Mouse (Mus musculus): ENCODE data around the gene 4931440F15Rik. TPM values are rescaled to one million over a fixed set of nuclear protein-coding genes. Genes with fewer than 3 reads are reported as not detected.

Gene 4931440F15Rik
- polyA plus RNA-seq, 1 experiment from 2014 or later: 0.33 TPM

DNA sequence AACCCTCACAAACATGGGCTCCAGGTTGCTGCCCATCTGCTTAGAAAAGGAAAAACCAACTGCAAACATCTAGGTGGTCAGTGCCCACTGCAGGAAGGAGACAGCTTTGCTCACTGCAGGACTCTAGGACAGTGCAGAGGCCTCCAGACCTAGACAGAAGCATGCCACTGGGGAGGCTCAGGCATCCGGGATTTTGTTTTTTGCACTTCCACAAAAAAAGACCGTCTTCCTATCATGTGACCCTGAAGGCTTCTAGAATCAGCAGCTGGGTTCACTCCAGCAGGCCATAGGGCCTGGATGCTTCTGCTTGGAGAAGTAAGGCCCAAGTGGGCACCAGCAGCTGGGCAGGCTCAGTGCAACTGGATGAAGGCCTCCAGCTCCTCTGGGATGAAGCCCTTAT lies 2.3 kb downstream of the 4931440F15Rik start:
- no peaks in the 10 kb centered on the region for H3K36me3 ChIP-seq (replicated peaks; ENCODE audit: insufficient read depth, low read length)
- H3K9me3 ChIP-seq (ENCODE audit: low read length): no peaks in the 10 kb centered on the region
- no peak overlapping the region for H3K4me3 ChIP-seq (ENCODE audit: low read depth, low read length)
- H3K4me2 ChIP-seq (ENCODE audit: low read depth, low read length): no peak overlapping the region
- WGBS (ENCODE audit: insufficient replicate concordance): 86% methylated on average over 2 of the region's 2 CpGs
- DNase-seq (no peak), ATAC-seq (no peak)
- no peaks in the 10 kb centered on the region for H3K4me1 ChIP-seq (ENCODE audit: insufficient read depth)
- H3K9ac ChIP-seq (replicated peaks): no peak overlapping the region
- no peak for TF ChIP-seq CTCF (IDR thresholded peaks at IDR 0.05; ENCODE audit: low read depth)
- no peak for TF ChIP-seq EP300 (IDR thresholded peaks at IDR 0.05; ENCODE audit: low read depth)
- no peak overlapping the region for H3K27ac ChIP-seq (ENCODE audit: low read depth)
- peaks cover 9% of the 10 kb centered on the region for H3K27me3 ChIP-seq (ENCODE audit: insufficient read depth, low read length)

- peak overlapping the region; percentile 87 for H3K27ac ChIP-seq (ENCODE audit: low read depth)
- H3K9ac ChIP-seq (replicated peaks): no peak overlapping the region
- H3K4me1 ChIP-seq (ENCODE audit: insufficient read depth): no peaks in the 10 kb centered on the region
- ATAC-seq: no peak; the same call in 1 of the 2 replicates
- H3K9me3 ChIP-seq (ENCODE audit: low read length): no peaks in the 10 kb centered on the region
- DNase-seq: no peak
- H3K4me2 ChIP-seq (ENCODE audit: low read depth, low read length): peak overlapping the region; percentile 10; the same call in 1 of the 2 replicates
- H3K4me3 ChIP-seq (ENCODE audit: low read depth, low read length): no peak overlapping the region
- TF ChIP-seq EP300 (IDR thresholded peaks at IDR 0.05; ENCODE audit: low read depth) (no peak; the same call in 1 of the 2 replicates), CTCF (IDR thresholded peaks at IDR 0.05; ENCODE audit: low read depth) (no peak)
- H3K27me3 ChIP-seq (ENCODE audit: insufficient read depth, low read length): no peaks in the 10 kb centered on the region
- no peaks in the 10 kb centered on the region for H3K36me3 ChIP-seq (replicated peaks; ENCODE audit: insufficient read depth, low read length)
These were observed 9.8 kb downstream of the 4931440F15Rik start for GRCm38 (mm10) chr11:29815670-29816069.

- Histone ChIP-seq H3K9ac (replicated peaks) (no peak overlapping the region), H3K36me3 (replicated peaks; ENCODE audit: insufficient read depth, low read length) (no peaks in the 10 kb centered on the region), H3K4me2 (ENCODE audit: low read depth, low read length) (peak overlapping the region; percentile 10; the same call in 1 of the 2 replicates), H3K9me3 (ENCODE audit: low read length) (no peaks in the 10 kb centered on the region), H3K4me1 (ENCODE audit: insufficient read depth) (no peaks in the 10 kb centered on the region), H3K27ac (ENCODE audit: low read depth) (peak overlapping the region; percentile 87), H3K27me3 (ENCODE audit: insufficient read depth, low read length) (no peaks in the 10 kb centered on the region), H3K4me3 (ENCODE audit: low read depth, low read length) (no peak overlapping the region)
- TF ChIP-seq EP300 (IDR thresholded peaks at IDR 0.05; ENCODE audit: low read depth) (peak; percentile 98), CTCF (IDR thresholded peaks at IDR 0.05; ENCODE audit: low read depth) (no peak)
- DNase-seq (peak; percentile 60), ATAC-seq (peak; percentile 99)
- WGBS (ENCODE audit: insufficient replicate concordance): 52% methylated on average over 3 of the region's 3 CpGs
These were observed 10.2 kb downstream of the 4931440F15Rik start for GRCm38 (mm10) chr11:29815261-29815660.

GRCm38 (mm10) chr11:29813267-29813666 lies 12.2 kb downstream of the 4931440F15Rik start:
- WGBS (ENCODE audit: insufficient replicate concordance): 81% methylated on average over 1 of the region's 1 CpGs
- Histone ChIP-seq H3K4me1 (ENCODE audit: insufficient read depth) (peaks cover 5% of the 10 kb centered on the region), H3K36me3 (replicated peaks; ENCODE audit: insufficient read depth, low read length) (no peaks in the 10 kb centered on the region), H3K27me3 (ENCODE audit: insufficient read depth, low read length) (no peaks in the 10 kb centered on the region), H3K27ac (ENCODE audit: low read depth) (no peak overlapping the region), H3K4me3 (ENCODE audit: low read depth, low read length) (no peak overlapping the region), H3K9ac (replicated peaks) (no peak overlapping the region), H3K9me3 (ENCODE audit: low read length) (no peaks in the 10 kb centered on the region), H3K4me2 (ENCODE audit: low read depth, low read length) (no peak overlapping the region)
- ATAC-seq (no peak), DNase-seq (no peak)
- no peak for TF ChIP-seq EP300 (IDR thresholded peaks at IDR 0.05; ENCODE audit: low read depth)
- no peak for TF ChIP-seq CTCF (IDR thresholded peaks at IDR 0.05; ENCODE audit: low read depth)

DNA sequence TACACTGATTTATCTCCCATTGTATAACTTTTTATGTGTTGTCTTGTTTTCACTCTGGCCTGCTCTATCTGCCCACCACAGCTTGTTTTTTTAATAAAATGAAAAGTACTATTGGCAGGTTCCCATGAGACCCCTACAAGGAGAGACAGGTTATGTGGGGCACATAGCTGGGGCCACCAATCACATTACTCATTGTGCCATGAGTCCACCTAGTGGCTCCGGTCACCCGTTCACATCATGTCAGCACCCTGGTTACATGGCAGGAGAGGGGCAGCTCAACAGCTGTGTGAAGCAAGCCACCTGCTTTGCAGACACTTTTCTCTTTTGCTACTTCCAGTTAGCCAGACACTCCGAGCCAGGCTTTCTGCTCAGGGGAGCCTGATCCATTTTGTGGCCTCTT lies 13.0 kb downstream of the 4931440F15Rik start:
- 75% methylated on average over 3 of the region's 3 CpGs for WGBS (ENCODE audit: insufficient replicate concordance)
- H3K9ac ChIP-seq (replicated peaks): no peak overlapping the region

GRCm38 (mm10) chr11:29810324-29810723 lies 15.1 kb downstream of the 4931440F15Rik start:
- Histone ChIP-seq H3K27ac (ENCODE audit: low read depth) (no peak overlapping the region), H3K4me3 (ENCODE audit: low read depth, low read length) (no peak overlapping the region), H3K27me3 (ENCODE audit: insufficient read depth, low read length) (no peaks in the 10 kb centered on the region), H3K9me3 (ENCODE audit: low read length) (no peaks in the 10 kb centered on the region), H3K9ac (replicated peaks) (no peak overlapping the region), H3K4me2 (ENCODE audit: low read depth, low read length) (no peak overlapping the region), H3K4me1 (ENCODE audit: insufficient read depth) (peaks cover 9% of the 10 kb centered on the region), H3K36me3 (replicated peaks; ENCODE audit: insufficient read depth, low read length) (no peaks in the 10 kb centered on the region)
- TF ChIP-seq EP300 (IDR thresholded peaks at IDR 0.05; ENCODE audit: low read depth) (no peak), CTCF (IDR thresholded peaks at IDR 0.05; ENCODE audit: low read depth) (no peak)
- ATAC-seq: no peak
- 62% methylated on average over 3 of the region's 3 CpGs for WGBS (ENCODE audit: insufficient replicate concordance)
- no peak for DNase-seq

More for the DNA sequence above, 13.0 kb downstream of the 4931440F15Rik start:
- DNase-seq (no peak), ATAC-seq (no peak)
- no peak overlapping the region for H3K4me3 ChIP-seq (ENCODE audit: low read depth, low read length)
- no peak overlapping the region for H3K27ac ChIP-seq (ENCODE audit: low read depth)
- TF ChIP-seq CTCF (IDR thresholded peaks at IDR 0.05; ENCODE audit: low read depth) (0 out of 2 replicates have a peak, but pooled peaks have one; percentile 10), EP300 (IDR thresholded peaks at IDR 0.05; ENCODE audit: low read depth) (no peak)
- no peak overlapping the region for H3K4me2 ChIP-seq (ENCODE audit: low read depth, low read length)
- H3K4me1 ChIP-seq (ENCODE audit: insufficient read depth): peaks cover 9% of the 10 kb centered on the region
- H3K36me3 ChIP-seq (replicated peaks; ENCODE audit: insufficient read depth, low read length): no peaks in the 10 kb centered on the region
- H3K27me3 ChIP-seq (ENCODE audit: insufficient read depth, low read length): no peaks in the 10 kb centered on the region
- H3K9me3 ChIP-seq (ENCODE audit: low read length): no peaks in the 10 kb centered on the region
